Mouse (Mus musculus): ENCODE results near the gene Msh5.
"Not testable (repeated sequence)": the region's sequence is repeated elsewhere in the genome, so short reads cannot be mapped to it uniquely, and the experiment has no call there.

The Msh5 gene

GRCm38 (mm10) chr17:35048932-35049440 lies 2.4 kb upstream of the Msh5 start:
- DNase-seq (ENCODE audit: low read depth): peak; percentile 59

GRCm38 (mm10) chr17:35048149-35048931 lies 1.8 kb upstream of the Msh5 start:
- peak; percentile 94 for DNase-seq (ENCODE audit: low read depth)

- DNase-seq (ENCODE audit: low read depth): peak; percentile 74
Measured at GRCm38 (mm10) chr17:35047688-35048087, 1.1 kb upstream of the Msh5 start.

GRCm38 (mm10) chr17:35045807-35046680 lies 501 bp downstream of the Msh5 start:
- DNase-seq (ENCODE audit: low read depth): peak; percentile 58

GRCm38 (mm10) chr17:35044904-35045806 lies 1.4 kb downstream of the Msh5 start:
- peak; percentile 82 for DNase-seq (ENCODE audit: low read depth)

- DNase-seq (ENCODE audit: low read depth): peak; percentile 51
Measured at GRCm38 (mm10) chr17:35043794-35044193, 2.8 kb downstream of the Msh5 start.

- DNase-seq (ENCODE audit: low read depth): peak; percentile 65
Measured at GRCm38 (mm10) chr17:35039121-35039873, 7.2 kb downstream of the Msh5 start.

GRCm38 (mm10) chr17:35034896-35035295 lies 11.6 kb downstream of the Msh5 start:
- DNase-seq (ENCODE audit: low read depth): peak; percentile 57

GRCm38 (mm10) chr17:35033703-35034102 lies 12.8 kb downstream of the Msh5 start:
- not testable (repeated sequence) for DNase-seq (ENCODE audit: low read depth)

- no peak for DNase-seq (ENCODE audit: low read depth)
Measured at GRCm38 (mm10) chr17:35032323-35032870, 14.1 kb downstream of the Msh5 start.

GRCm38 (mm10) chr17:35031880-35032279 lies 14.7 kb downstream of the Msh5 start:
- no peak for DNase-seq (ENCODE audit: low read depth)

- no peak for DNase-seq (ENCODE audit: low read depth)
Measured at GRCm38 (mm10) chr17:35031272-35031671, 15.3 kb downstream of the Msh5 start.

GRCm38 (mm10) chr17:35029691-35030532 lies 16.6 kb downstream of the Msh5 start:
- DNase-seq (ENCODE audit: low read depth): peak; percentile 89

- DNase-seq (ENCODE audit: low read depth): peak; percentile 36
Measured at GRCm38 (mm10) chr17:35028315-35028714, 18.2 kb downstream of the Msh5 start.

GRCm38 (mm10) chr17:35027277-35028068 lies 19.1 kb downstream of the Msh5 start, which contains the start of gene Sapcd1:
TSS of gene Sapcd1 (minus strand) at chr17:35028016.
- DNase-seq (ENCODE audit: low read depth): no peak

- no peak for DNase-seq (ENCODE audit: low read depth)
Measured at GRCm38 (mm10) chr17:35026206-35026605, 20.3 kb downstream of the Msh5 start.

GRCm38 (mm10) chr17:35024691-35025488 lies 21.7 kb downstream of the Msh5 start:
- DNase-seq (ENCODE audit: low read depth): peak; percentile 77

GRCm38 (mm10) chr17:35024261-35024660 lies 22.3 kb downstream of the Msh5 start:
- no peak for DNase-seq (ENCODE audit: low read depth)

All from 416B (cell line).